Mouse (Mus musculus): Measurements from ENCODE around the gene Slc22a14. TPM values are rescaled to one million over a fixed set of nuclear protein-coding genes. Genes with fewer than 3 reads are reported as not detected.
A peak's percentile ranks its signal among the peaks of the same experiment; 100 is the strongest.

Slc22a14 gene
- polyA plus RNA-seq, 1 experiment from 2014 or later, result not detected

- WGBS, result 72% methylated on average over 8 of the region's 8 CpGs
Observed at GRCm38 (mm10) chr9:119155416-119155815, 209.9 kb downstream of the Slc22a14 start.

GRCm38 (mm10) chr9:119151751-119152150 is 213.6 kb downstream of the Slc22a14 start:
- WGBS, result 64% methylated on average over 2 of the region's 2 CpGs

More at GRCm38 (mm10) chr9:119155416-119155815, 209.9 kb downstream of the Slc22a14 start:
- Histone ChIP-seq H3K27me3 (ENCODE audit: insufficient read depth, poor library complexity, severe bottlenecking) (peaks cover 42% of the 10 kb centered on the region), H3K4me1 (peaks cover 5% of the 10 kb centered on the region; the same call in 1 of the 2 replicates), H3K36me3 (no peaks in the 10 kb centered on the region), H3K4me3 (no peak overlapping the region), H3K9me3 (no peaks in the 10 kb centered on the region), H3K27ac (no peak overlapping the region)
- DNase-seq (ENCODE audit: low spot score), result no peak

GRCm38 (mm10) chr9:119149601-119150000 is 215.8 kb downstream of the Slc22a14 start:
- Histone ChIP-seq H3K27ac (no peak overlapping the region), H3K4me3 (no peak overlapping the region), H3K4me1 (0 out of 2 replicates have a peak, but pooled peaks cover 4% of the 10 kb centered on the region), H3K36me3 (no peaks in the 10 kb centered on the region), H3K9me3 (no peaks in the 10 kb centered on the region), H3K27me3 (ENCODE audit: insufficient read depth, poor library complexity, severe bottlenecking) (peaks cover 24% of the 10 kb centered on the region; the same call in 1 of the 2 replicates)
- WGBS, result 23% methylated on average over 5 of the region's 5 CpGs
- peak; percentile 88 for DNase-seq (ENCODE audit: low spot score)

More at GRCm38 (mm10) chr9:119151751-119152150, 213.6 kb downstream of the Slc22a14 start:
- H3K9me3 ChIP-seq, result no peaks in the 10 kb centered on the region
- H3K36me3 ChIP-seq, result no peaks in the 10 kb centered on the region
- H3K4me3 ChIP-seq, result no peak overlapping the region
- H3K27ac ChIP-seq, result no peak overlapping the region
- peaks cover 39% of the 10 kb centered on the region for H3K27me3 ChIP-seq (ENCODE audit: insufficient read depth, poor library complexity, severe bottlenecking)
- H3K4me1 ChIP-seq, result peaks cover 8% of the 10 kb centered on the region; the same call in 1 of the 2 replicates
- DNase-seq (ENCODE audit: low spot score), result no peak

- H3K4me3 ChIP-seq, result no peak overlapping the region
- DNase-seq (ENCODE audit: low spot score), result no peak
- WGBS, result 69% methylated on average over 13 of the region's 13 CpGs
- H3K4me1 ChIP-seq, result 0 out of 2 replicates have a peak, but pooled peaks cover 4% of the 10 kb centered on the region
- H3K36me3 ChIP-seq, result no peaks in the 10 kb centered on the region
- no peak overlapping the region for H3K27ac ChIP-seq
- peaks cover 18% of the 10 kb centered on the region; the same call in 1 of the 2 replicates for H3K27me3 ChIP-seq (ENCODE audit: insufficient read depth, poor library complexity, severe bottlenecking)
- H3K9me3 ChIP-seq, result no peaks in the 10 kb centered on the region
Observed at GRCm38 (mm10) chr9:119146098-119146770, 219.1 kb downstream of the Slc22a14 start.

DNA sequence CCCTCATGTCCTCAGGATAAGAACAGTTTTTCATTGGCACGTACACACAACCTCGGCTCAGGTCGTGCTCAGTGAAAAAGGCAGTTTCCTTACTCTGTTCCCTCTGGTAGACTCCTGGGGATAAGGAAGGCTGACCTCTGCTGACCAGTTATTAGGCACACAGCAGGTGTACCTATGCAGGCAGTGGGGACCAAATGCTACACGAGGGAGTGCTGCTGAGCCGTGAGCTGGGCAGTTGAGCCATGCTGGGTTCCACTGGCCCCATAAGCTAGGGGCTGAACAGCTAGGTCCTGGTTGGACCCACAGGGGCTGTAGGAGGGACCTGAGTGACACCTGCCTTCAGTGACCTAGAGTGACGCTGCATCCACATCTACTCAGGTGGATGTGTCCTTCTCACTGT is 219.7 kb downstream of the Slc22a14 start:
- no peaks in the 10 kb centered on the region for H3K9me3 ChIP-seq
- WGBS, result 69% methylated on average over 6 of the region's 6 CpGs
- 0 out of 2 replicates have a peak, but pooled peaks cover 4% of the 10 kb centered on the region for H3K4me1 ChIP-seq
- peaks cover 18% of the 10 kb centered on the region; the same call in 1 of the 2 replicates for H3K27me3 ChIP-seq (ENCODE audit: insufficient read depth, poor library complexity, severe bottlenecking)
- H3K4me3 ChIP-seq, result no peak overlapping the region
- no peak overlapping the region for H3K27ac ChIP-seq
- no peak for DNase-seq (ENCODE audit: low spot score)
- no peaks in the 10 kb centered on the region for H3K36me3 ChIP-seq

DNA sequence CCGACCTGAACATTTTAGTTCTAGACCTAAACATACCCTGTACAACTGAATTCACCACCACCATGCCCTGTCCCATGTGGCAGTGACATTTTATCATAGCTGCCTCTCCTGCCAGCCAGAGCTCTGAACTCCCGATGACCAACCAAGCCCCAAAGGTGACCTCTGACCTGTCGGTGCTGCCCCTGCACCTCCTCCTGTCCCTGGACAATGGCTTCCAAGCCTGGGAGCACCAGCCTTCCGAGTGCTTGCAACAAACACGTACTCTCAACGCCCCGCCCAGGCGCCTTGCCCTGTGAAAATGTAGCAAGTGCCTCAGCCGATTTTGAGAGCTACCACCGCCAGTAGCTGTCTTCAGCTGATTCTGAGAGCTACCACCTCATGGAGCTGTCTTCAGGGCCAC is 220.2 kb downstream of the Slc22a14 start:
- 63% methylated on average over 10 of the region's 10 CpGs for WGBS
- DNase-seq (ENCODE audit: low spot score), result no peak
- Histone ChIP-seq H3K9me3 (no peaks in the 10 kb centered on the region), H3K36me3 (no peaks in the 10 kb centered on the region), H3K27me3 (ENCODE audit: insufficient read depth, poor library complexity, severe bottlenecking) (peaks cover 13% of the 10 kb centered on the region; the same call in 1 of the 2 replicates), H3K4me3 (no peak overlapping the region), H3K27ac (no peak overlapping the region), H3K4me1 (0 out of 2 replicates have a peak, but pooled peaks cover 4% of the 10 kb centered on the region)

DNA sequence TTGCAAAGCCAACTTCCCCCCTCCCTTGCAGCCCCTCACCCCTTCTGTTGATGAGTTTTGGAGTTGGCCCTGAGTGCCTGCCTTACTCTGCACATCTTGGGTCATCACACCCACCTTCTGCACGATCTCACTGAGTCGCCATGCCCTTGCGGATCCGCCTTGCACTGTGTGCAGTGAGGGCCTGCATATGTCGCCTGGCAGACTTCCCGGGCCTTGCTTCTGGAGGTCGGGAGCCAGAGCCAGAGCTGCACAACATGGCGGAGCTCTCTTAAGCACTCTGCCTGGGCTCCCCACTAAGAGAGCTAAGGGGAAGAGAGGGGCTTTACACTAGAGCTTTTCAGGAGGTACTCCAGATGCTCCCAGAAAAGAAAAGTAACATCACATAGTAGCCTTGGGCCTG is 220.7 kb downstream of the Slc22a14 start:
- Histone ChIP-seq H3K27me3 (ENCODE audit: insufficient read depth, poor library complexity, severe bottlenecking) (peaks cover 12% of the 10 kb centered on the region; the same call in 1 of the 2 replicates), H3K4me1 (peaks cover 7% of the 10 kb centered on the region), H3K27ac (no peak overlapping the region), H3K9me3 (no peaks in the 10 kb centered on the region), H3K4me3 (no peak overlapping the region), H3K36me3 (no peaks in the 10 kb centered on the region)
- no peak for DNase-seq (ENCODE audit: low spot score)
- 88% methylated on average over 8 of the region's 8 CpGs for WGBS

DNA sequence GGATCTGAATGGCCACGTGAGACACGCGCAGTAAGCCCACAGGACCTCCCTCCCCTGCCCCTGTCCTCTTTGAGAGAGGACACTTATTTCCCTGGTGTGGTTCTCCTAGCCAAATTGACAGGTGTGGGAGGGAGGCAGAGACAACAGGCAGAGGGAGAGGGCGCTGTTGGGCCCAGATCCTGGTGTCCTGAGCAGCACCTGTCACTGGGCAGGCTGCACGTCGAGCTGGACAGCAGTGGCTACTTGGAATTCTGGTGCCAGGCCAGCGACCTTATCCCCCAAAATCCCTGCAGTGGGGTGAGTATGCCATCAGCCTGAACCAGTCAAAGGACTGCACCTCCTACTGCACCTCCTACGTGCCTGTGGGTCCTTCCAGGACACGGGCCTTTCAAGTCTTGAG is 222.0 kb downstream of the Slc22a14 start:
- WGBS, result 70% methylated on average over 9 of the region's 9 CpGs
- peaks cover 10% of the 10 kb centered on the region for H3K4me1 ChIP-seq
- no peak overlapping the region for H3K27ac ChIP-seq
- DNase-seq (ENCODE audit: low spot score), result no peak
- no peak overlapping the region for H3K4me3 ChIP-seq
- no peaks in the 10 kb centered on the region for H3K9me3 ChIP-seq
- peaks cover 18% of the 10 kb centered on the region for H3K27me3 ChIP-seq (ENCODE audit: insufficient read depth, poor library complexity, severe bottlenecking)
- no peaks in the 10 kb centered on the region for H3K36me3 ChIP-seq

DNA sequence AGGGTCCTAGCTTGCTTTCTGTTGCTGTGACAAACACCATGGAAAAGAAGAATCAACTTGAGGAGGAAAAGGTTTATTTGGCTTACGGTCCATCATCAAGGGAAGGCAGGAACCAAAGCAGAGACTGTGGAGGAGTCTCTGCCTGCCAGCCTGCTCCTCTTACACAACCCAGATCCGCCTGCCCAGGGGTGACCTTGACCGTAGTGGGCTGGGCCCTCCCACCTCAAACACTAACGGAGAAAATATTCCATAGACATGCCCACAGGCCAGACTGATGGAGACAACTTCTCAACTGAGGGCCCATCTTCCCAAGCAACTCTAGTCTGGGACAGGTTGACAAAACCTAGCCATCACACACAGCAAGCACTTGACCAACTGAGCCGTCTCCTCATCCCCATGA is 223.3 kb downstream of the Slc22a14 start:
- Histone ChIP-seq H3K27ac (no peak overlapping the region), H3K4me1 (peaks cover 19% of the 10 kb centered on the region), H3K9me3 (no peaks in the 10 kb centered on the region), H3K27me3 (ENCODE audit: insufficient read depth, poor library complexity, severe bottlenecking) (peaks cover 16% of the 10 kb centered on the region), H3K4me3 (no peak overlapping the region), H3K36me3 (no peaks in the 10 kb centered on the region)
- 69% methylated on average over 5 of the region's 5 CpGs for WGBS
- DNase-seq (ENCODE audit: low spot score), result no peak

- WGBS, result 75% methylated on average over 2 of the region's 2 CpGs
- H3K27me3 ChIP-seq (ENCODE audit: insufficient read depth, poor library complexity, severe bottlenecking), result peaks cover 15% of the 10 kb centered on the region
- no peaks in the 10 kb centered on the region for H3K9me3 ChIP-seq
- no peak overlapping the region for H3K27ac ChIP-seq
- DNase-seq (ENCODE audit: low spot score), result no peak
- H3K36me3 ChIP-seq, result no peaks in the 10 kb centered on the region
- H3K4me3 ChIP-seq, result no peak overlapping the region
- H3K4me1 ChIP-seq, result peaks cover 19% of the 10 kb centered on the region
Observed at GRCm38 (mm10) chr9:119138836-119139235, 226.5 kb downstream of the Slc22a14 start.

DNA sequence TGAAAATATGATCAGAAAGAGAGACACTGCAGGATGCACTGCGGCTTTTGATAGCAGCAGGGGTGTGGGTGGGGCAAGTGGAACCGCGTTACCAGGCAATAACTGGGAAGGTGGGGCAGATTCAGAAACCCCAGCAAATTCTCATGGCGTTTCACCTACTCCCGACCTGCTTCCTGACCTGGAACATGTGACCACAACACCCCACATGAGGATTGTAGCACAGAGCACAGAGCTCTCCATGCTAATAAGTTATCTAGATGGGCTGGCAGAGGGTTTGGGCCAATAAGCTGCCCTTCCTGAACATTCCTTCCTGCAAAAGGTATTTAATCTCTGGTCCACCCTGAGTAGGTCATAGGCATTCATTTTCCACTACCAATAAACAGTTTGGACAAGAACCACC is 234.7 kb downstream of the Slc22a14 start:
- H3K9me3 ChIP-seq, result no peaks in the 10 kb centered on the region
- H3K36me3 ChIP-seq, result no peaks in the 10 kb centered on the region
- 59% methylated on average over 5 of the region's 5 CpGs for WGBS
- no peak overlapping the region for H3K27ac ChIP-seq
- no peak for DNase-seq (ENCODE audit: low spot score)
- H3K27me3 ChIP-seq (ENCODE audit: insufficient read depth, poor library complexity, severe bottlenecking), result peaks cover 22% of the 10 kb centered on the region; the same call in 1 of the 2 replicates
- no peak overlapping the region for H3K4me3 ChIP-seq
- H3K4me1 ChIP-seq, result peaks cover 14% of the 10 kb centered on the region

DNA sequence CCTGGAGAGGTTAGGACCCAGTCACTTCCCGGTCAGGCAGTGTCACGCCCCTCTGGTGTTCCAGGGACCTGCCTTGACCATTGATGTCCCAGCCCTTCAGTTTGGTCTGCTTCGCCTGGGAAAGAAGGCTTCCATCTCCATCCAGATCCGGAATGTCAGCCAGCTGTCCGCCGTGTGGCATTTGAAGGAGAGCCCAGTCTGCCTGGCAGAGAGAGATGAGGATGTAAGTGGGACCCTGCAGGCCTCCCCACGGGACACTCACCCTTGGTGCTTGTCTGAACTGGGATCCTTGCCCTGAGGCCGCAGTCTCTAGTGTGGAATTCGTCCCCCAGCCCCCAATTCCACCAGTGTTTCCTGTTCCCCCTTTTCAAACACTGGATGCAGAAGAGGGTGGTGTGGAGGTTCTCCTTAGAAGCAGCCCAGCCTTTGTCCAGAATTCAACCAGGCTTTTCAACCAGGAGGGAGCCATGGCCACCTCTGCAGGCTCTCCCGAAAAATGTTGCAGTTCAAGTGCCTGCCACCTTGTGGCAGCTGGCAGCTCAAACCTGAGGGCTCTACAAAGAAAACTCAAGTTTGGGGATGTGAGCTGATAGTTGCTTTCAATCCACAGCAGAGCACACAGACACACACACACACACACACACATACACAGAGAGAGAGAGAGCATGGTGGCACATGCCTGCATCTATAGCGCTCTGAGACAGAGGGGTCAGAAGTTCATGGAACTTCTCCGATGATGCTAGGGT is 236.7 kb downstream of the Slc22a14 start:
- H3K27ac ChIP-seq, result no peak overlapping the region
- no peaks in the 10 kb centered on the region for H3K36me3 ChIP-seq
- peaks cover 14% of the 10 kb centered on the region for H3K4me1 ChIP-seq
- WGBS, result 75% methylated on average over 12 of the region's 12 CpGs
- no peak for DNase-seq (ENCODE audit: low spot score)
- H3K9me3 ChIP-seq, result no peaks in the 10 kb centered on the region
- peaks cover 22% of the 10 kb centered on the region; the same call in 1 of the 2 replicates for H3K27me3 ChIP-seq (ENCODE audit: insufficient read depth, poor library complexity, severe bottlenecking)
- no peak overlapping the region for H3K4me3 ChIP-seq

Data from heart, embryonic 10.5 days (tissue).